Mouse (Mus musculus) ovary, adult 18-20 months (tissue): Measurements from ENCODE around the gene Slc24a5.

Experiments
- DNase-seq: peaks from one replicate; pipeline ENCODE4 v3.0.0; 2022; ENCODE audit warnings: low spot score, mixed read lengths

Gene Slc24a5

GRCm38 (mm10) chr2:125119381-125120110 is 51.6 kb downstream of the Slc24a5 start:
- no peak for DNase-seq

GRCm38 (mm10) chr2:125122288-125122623 is 54.3 kb downstream of the Slc24a5 start:
- DNase-seq: no peak

GRCm38 (mm10) chr2:125122624-125123476 is 54.9 kb downstream of the Slc24a5 start:
- peak; percentile 19 for DNase-seq

GRCm38 (mm10) chr2:125123477-125123852 is 55.5 kb downstream of the Slc24a5 start, which contains the start of gene Myef2:
Myef2 (minus strand) TSS chr2:125123661.
- peak; percentile 53 for DNase-seq

- DNase-seq: no peak
Observed at GRCm38 (mm10) chr2:125125824-125126223, 57.9 kb downstream of the Slc24a5 start.

- DNase-seq: no peak
Observed at GRCm38 (mm10) chr2:125126792-125127191, 58.9 kb downstream of the Slc24a5 start.

GRCm38 (mm10) chr2:125134113-125134512 is 66.2 kb downstream of the Slc24a5 start:
- no peak for DNase-seq

- peak; percentile 65 for DNase-seq
Observed at GRCm38 (mm10) chr2:125135903-125136811, 68.2 kb downstream of the Slc24a5 start, which contains the start of gene Ctxn2. Ctxn2 (plus strand) TSS chr2:125136692.

GRCm38 (mm10) chr2:125136846-125137245 is 68.9 kb downstream of the Slc24a5 start:
- DNase-seq: no peak
